Mouse (Mus musculus) ES-Bruce4 (cell line): ENCODE data around the gene Ly6g6d.

Experiments
- CTCF ChIP-seq: IDR thresholded peaks from one replicate; pipeline ENCODE4 v1.8.1; 2011; ENCODE audit warnings: low read depth, low read length
- EP300 ChIP-seq: IDR thresholded peaks from 2 replicates; pipeline ENCODE4 v1.6.1; 2011; ENCODE audit warnings: low read depth, low read length; ENCODE audit not compliant: insufficient read depth
- POLR2A ChIP-seq: IDR thresholded peaks from one replicate; pipeline ENCODE4 v1.8.1; 2011; ENCODE audit warnings: low read length; ENCODE audit not compliant: insufficient read depth

DNA sequence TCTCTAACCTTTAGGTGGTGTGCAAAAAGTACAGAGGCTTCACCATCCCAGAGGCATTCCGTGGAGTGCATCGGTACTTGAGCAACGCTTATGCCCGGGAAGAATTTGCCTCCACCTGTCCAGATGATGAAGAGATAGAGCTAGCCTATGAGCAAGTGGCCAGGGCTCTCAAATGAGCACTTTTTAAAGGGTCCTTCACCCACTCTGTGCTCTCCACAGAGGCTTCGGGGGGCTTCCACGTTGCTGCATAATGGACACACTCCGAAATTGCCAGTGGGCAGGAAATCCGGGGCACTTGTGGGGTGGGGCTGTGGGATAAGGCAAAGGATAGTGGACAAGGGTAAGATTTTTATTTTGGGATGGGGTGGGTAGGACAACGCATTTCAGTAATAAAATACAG lies 19.5 kb downstream of the Ly6g6d start:
- no peak for TF ChIP-seq EP300
- no peak for TF ChIP-seq POLR2A
- TF ChIP-seq CTCF, result no peak
